Mouse (Mus musculus) granulocyte monocyte progenitor cell, adult 5-6 weeks (primary cell): ENCODE measurements around the gene Pld2. TPM values are rescaled to one million over a fixed set of nuclear protein-coding genes. Genes with fewer than 3 reads are reported as not detected.

Source experiments
- ATAC-seq: replicated peaks from 2 replicates; pipeline ENCODE4 v1.8.0; 2016; ENCODE audit warnings: mild to moderate bottlenecking, moderate TSS enrichment, inconsistent platforms; ENCODE audit not compliant: poor library complexity, severe bottlenecking
- total RNA-seq, 2 experiments: library from RNA; stranded (forward) in 1 of 2; stranded (reverse) in 1 of 2; fragments of 200-712, 200-1000 nt in 1 of 2; fragments of >200 nt in 1 of 2; fragmentation: Nextera tagmentation in 1 of 2; gene quantifications; 2 replicates each; pipeline ENCODE4 v1.2.3; 2014 to 2017

Pld2 gene
- total RNA-seq, 2 experiments from 2014 or later, result 0.10 to 0.99 TPM

DNA sequence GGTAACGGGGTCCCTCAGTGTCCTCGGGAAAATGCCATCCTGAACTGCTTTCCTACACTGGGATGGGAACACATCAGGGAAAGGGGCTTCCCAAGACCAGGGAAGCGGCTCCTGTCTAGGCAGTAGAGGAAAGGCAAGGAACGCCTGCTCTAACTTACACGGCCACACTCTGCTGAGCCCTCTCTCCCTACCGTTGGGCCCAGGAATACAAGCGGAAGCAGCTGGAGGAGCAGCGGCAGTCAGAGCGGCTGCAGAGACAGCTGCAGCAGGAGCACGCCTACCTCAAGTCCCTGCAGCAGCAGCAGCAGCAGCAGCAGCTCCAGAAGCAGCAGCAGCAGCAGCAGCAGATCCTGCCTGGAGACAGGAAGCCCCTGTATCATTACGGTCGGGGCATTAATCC lies 66.9 kb downstream of the Pld2 start:
- no peak for ATAC-seq

DNA sequence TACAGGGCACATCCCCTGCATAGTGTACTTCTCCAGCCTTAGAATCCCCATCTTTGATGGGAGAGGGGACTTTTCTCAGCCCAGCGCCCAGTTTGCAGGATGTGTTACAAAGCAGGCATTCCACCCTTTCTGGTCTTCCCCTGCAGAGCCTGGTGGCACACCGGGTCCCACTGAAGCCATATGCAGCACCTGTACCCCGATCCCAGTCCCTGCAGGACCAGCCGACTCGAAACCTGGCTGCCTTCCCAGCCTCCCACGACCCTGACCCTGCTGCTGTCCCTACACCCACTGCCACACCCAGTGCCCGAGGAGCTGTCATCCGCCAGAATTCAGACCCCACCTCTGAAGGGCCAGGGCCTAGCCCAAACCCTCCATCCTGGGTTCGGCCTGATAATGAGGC lies 67.7 kb downstream of the Pld2 start:
- ATAC-seq, result no peak

Other genes with a start within 250 kb of the Pld2 start
- not detected in 2 replicates for gene Alox12e, start 217.4 kb upstream of the Pld2 start, total RNA-seq (2014; fragmentation: Nextera tagmentation)
- gene Alox12e, start 217.4 kb upstream of the Pld2 start, total RNA-seq (2017), result not detected in 2 replicates
- not detected in 2 replicates for gene Alox15, start 188.0 kb upstream of the Pld2 start, total RNA-seq (2014; fragmentation: Nextera tagmentation)
- gene Alox15, start 188.0 kb upstream of the Pld2 start, total RNA-seq (2017), result 0.62 and 0.82 TPM in 2 replicates
- 31.6 and 33.0 TPM in 2 replicates for gene Pelp1, start 130.0 kb upstream of the Pld2 start, total RNA-seq (2014; fragmentation: Nextera tagmentation)
- gene Pelp1, start 130.0 kb upstream of the Pld2 start, total RNA-seq (2017), result 9.9 and 12.7 TPM in 2 replicates
- 63.2 and 69.8 TPM in 2 replicates for gene Arrb2, start 107.4 kb upstream of the Pld2 start, total RNA-seq (2014; fragmentation: Nextera tagmentation)
- 41.1 and 74.9 TPM in 2 replicates for gene Arrb2, start 107.4 kb upstream of the Pld2 start, total RNA-seq (2017)
- 19.7 and 28.5 TPM in 2 replicates for gene Med11, start 88.1 kb upstream of the Pld2 start, total RNA-seq (2014; fragmentation: Nextera tagmentation)
- gene Med11, start 88.1 kb upstream of the Pld2 start, total RNA-seq (2017), result 31.5 and 35.8 TPM in 2 replicates
- gene Zmynd15, start 80.6 kb upstream of the Pld2 start, total RNA-seq (2014; fragmentation: Nextera tagmentation), result not detected in 2 replicates
- not detected in 2 replicates for gene Zmynd15, start 80.6 kb upstream of the Pld2 start, total RNA-seq (2017)
- not detected in 2 replicates for gene Cxcl16, start 80.1 kb upstream of the Pld2 start, total RNA-seq (2014; fragmentation: Nextera tagmentation)
- gene Cxcl16, start 80.1 kb upstream of the Pld2 start, total RNA-seq (2017), result 0.22 TPM in 1 of 2 replicates, not detected in the other
- gene Tm4sf5, start 34.8 kb upstream of the Pld2 start, total RNA-seq (2014; fragmentation: Nextera tagmentation), result not detected in 2 replicates
- gene Tm4sf5, start 34.8 kb upstream of the Pld2 start, total RNA-seq (2017), result not detected in 2 replicates
- not detected in 2 replicates for gene Vmo1, start 25.4 kb upstream of the Pld2 start, total RNA-seq (2014; fragmentation: Nextera tagmentation)
- gene Vmo1, start 25.4 kb upstream of the Pld2 start, total RNA-seq (2017), result not detected in 2 replicates
- gene Gltpd2, start 20.9 kb upstream of the Pld2 start, total RNA-seq (2014; fragmentation: Nextera tagmentation), result not detected in 2 replicates
- gene Gltpd2, start 20.9 kb upstream of the Pld2 start, total RNA-seq (2017), result not detected in 2 replicates
- gene Psmb6, start 14.7 kb upstream of the Pld2 start, total RNA-seq (2014; fragmentation: Nextera tagmentation), result 243 and 281 TPM in 2 replicates
- 290 and 384 TPM in 2 replicates for gene Psmb6, start 14.7 kb upstream of the Pld2 start, total RNA-seq (2017)
- gene Gm40193, start 7.1 kb upstream of the Pld2 start, total RNA-seq (2014; fragmentation: Nextera tagmentation), result not detected in 2 replicates
- not detected in 2 replicates for gene Gm40193, start 7.1 kb upstream of the Pld2 start, total RNA-seq (2017)
- 25.0 and 36.1 TPM in 2 replicates for gene Mink1, start 22.8 kb downstream of the Pld2 start, total RNA-seq (2014; fragmentation: Nextera tagmentation)
- gene Mink1, start 22.8 kb downstream of the Pld2 start, total RNA-seq (2017), result 11.2 and 13.3 TPM in 2 replicates
- gene 4930544D05Rik, start 75.8 kb downstream of the Pld2 start, total RNA-seq (2014; fragmentation: Nextera tagmentation), result 1.2 TPM in 1 of 2 replicates, not detected in the other
- not detected in 2 replicates for gene 4930544D05Rik, start 75.8 kb downstream of the Pld2 start, total RNA-seq (2017)
- not detected in 2 replicates for gene Chrne, start 79.2 kb downstream of the Pld2 start, total RNA-seq (2014; fragmentation: Nextera tagmentation)
- gene Chrne, start 79.2 kb downstream of the Pld2 start, total RNA-seq (2017), result 0.26 TPM in 1 of 2 replicates, not detected in the other
- gene Gp1ba, start 99.1 kb downstream of the Pld2 start, total RNA-seq (2014; fragmentation: Nextera tagmentation), result not detected in 2 replicates
- gene Gp1ba, start 99.1 kb downstream of the Pld2 start, total RNA-seq (2017), result not detected in 2 replicates
- 35.4 and 51.1 TPM in 2 replicates for gene Rnf167, start 107.2 kb downstream of the Pld2 start, total RNA-seq (2014; fragmentation: Nextera tagmentation)
- gene Rnf167, start 107.2 kb downstream of the Pld2 start, total RNA-seq (2017), result 32.7 and 34.6 TPM in 2 replicates
- 80.9 and 91.7 TPM in 2 replicates for gene Slc25a11, start 107.4 kb downstream of the Pld2 start, total RNA-seq (2014; fragmentation: Nextera tagmentation)
- 63.3 and 67.7 TPM in 2 replicates for gene Slc25a11, start 107.4 kb downstream of the Pld2 start, total RNA-seq (2017)
- gene Pfn1, start 114.6 kb downstream of the Pld2 start, total RNA-seq (2014; fragmentation: Nextera tagmentation), result 1,205 and 1,364 TPM in 2 replicates
- gene Pfn1, start 114.6 kb downstream of the Pld2 start, total RNA-seq (2017), result 425 and 461 TPM in 2 replicates
- 14.9 and 18.9 TPM in 2 replicates for gene Eno3, start 117.1 kb downstream of the Pld2 start, total RNA-seq (2014; fragmentation: Nextera tagmentation)
- gene Eno3, start 117.1 kb downstream of the Pld2 start, total RNA-seq (2017), result 4.5 and 5.9 TPM in 2 replicates
- gene Spag7, start 129.4 kb downstream of the Pld2 start, total RNA-seq (2014; fragmentation: Nextera tagmentation), result 91.0 and 130 TPM in 2 replicates
- gene Spag7, start 129.4 kb downstream of the Pld2 start, total RNA-seq (2017), result 46.8 and 49.8 TPM in 2 replicates
- 18.7 and 25.2 TPM in 2 replicates for gene Camta2, start 148.0 kb downstream of the Pld2 start, total RNA-seq (2014; fragmentation: Nextera tagmentation)
- gene Camta2, start 148.0 kb downstream of the Pld2 start, total RNA-seq (2017), result 1.5 and 3.0 TPM in 2 replicates
- not detected in 2 replicates for gene Inca1, start 160.1 kb downstream of the Pld2 start, total RNA-seq (2014; fragmentation: Nextera tagmentation)
- gene Inca1, start 160.1 kb downstream of the Pld2 start, total RNA-seq (2017), result not detected in 2 replicates
- 3.6 and 8.3 TPM in 2 replicates for gene Kif1c, start 160.5 kb downstream of the Pld2 start, total RNA-seq (2014; fragmentation: Nextera tagmentation)
- gene Kif1c, start 160.5 kb downstream of the Pld2 start, total RNA-seq (2017), result 4.5 and 5.7 TPM in 2 replicates
- gene Zfp3, start 224.1 kb downstream of the Pld2 start, total RNA-seq (2014; fragmentation: Nextera tagmentation), result 0.45 and 2.1 TPM in 2 replicates
- gene Zfp3, start 224.1 kb downstream of the Pld2 start, total RNA-seq (2017), result 0.26 and 1.0 TPM in 2 replicates